Mouse (Mus musculus) forebrain, postnatal 0 days (tissue): ENCODE data around the gene Anp32e. TPM values are rescaled to one million over a fixed set of nuclear protein-coding genes. Genes with fewer than 3 reads are reported as not detected.

Experiments used
- ATAC-seq: fragments of 200-750 bp; cut with Nextera tagmentation; 2 replicates; pipeline ENCODE4 v1.8.0; 2017; ENCODE audit warnings: mild to moderate bottlenecking, moderate library complexity
- DNase-seq: peaks from one replicate; pipeline ENCODE4 v3.0.0-alpha.2; 2015
- H3K27ac ChIP-seq: fragments of 300-500 bp; sonication (generic); 2 replicates; pipeline ENCODE4 v1.5.1; 2014; ENCODE audit warnings: low read depth, mild to moderate bottlenecking, antibody characterized with exemption, low read length, moderate library complexity, mixed read lengths
- H3K27me3 ChIP-seq: fragments of 300-500 bp; sonication (generic); 2 replicates; pipeline ENCODE4 v1.6.1; 2014; ENCODE audit warnings: mild to moderate bottlenecking, low read length, mixed read lengths; ENCODE audit not compliant: insufficient read depth
- H3K36me3 ChIP-seq: fragments of 300-500 bp; sonication (generic); 2 replicates; pipeline ENCODE4 v1.6.1; 2014; ENCODE audit warnings: mild to moderate bottlenecking, moderate library complexity; ENCODE audit not compliant: insufficient read depth
- H3K4me1 ChIP-seq: fragments of 300-500 bp; sonication (generic); 2 replicates; pipeline ENCODE4 v1.6.1; 2014; ENCODE audit warnings: antibody characterized with exemption; ENCODE audit not compliant: insufficient read depth
- H3K4me2 ChIP-seq: fragments of 300-500 bp; sonication (generic); 2 replicates; pipeline ENCODE4 v1.6.1; 2014; ENCODE audit warnings: low read depth, mild to moderate bottlenecking, moderate library complexity
- H3K4me3 ChIP-seq: fragments of 300-500 bp; sonication (generic); 2 replicates; pipeline ENCODE4 v1.5.1; 2014; ENCODE audit warnings: low read depth, low read length, mixed read lengths
- H3K9ac ChIP-seq: fragments of 300-500 bp; sonication (generic); 2 replicates; pipeline ENCODE4 v1.6.1; 2014; ENCODE audit warnings: mild to moderate bottlenecking
- H3K9me3 ChIP-seq: fragments of 300-500 bp; sonication (generic); 2 replicates; pipeline ENCODE4 v1.6.1; 2016; ENCODE audit warnings: low read length
- CTCF ChIP-seq: sonication (generic); IDR thresholded peaks from 2 replicates; pipeline ENCODE4 v1.5.1; 2016; ENCODE audit warnings: antibody characterized with exemption, control low read depth, low read depth
- WGBS: fragments of 180-500 bp; shearing (Covaris S2); extraction: QIAGEN DNeasy Blood & Tissue Kit; methylation state at CpG from one replicate; pipeline ENCODE4 v1.1.7; 2014; 5-methylcytosine and 5-hydroxymethylcytosine counted together
- polyA plus RNA-seq: library from polyadenylated mRNA; unstranded; fragments of >200 nt; fragmentation: Nextera tagmentation; extraction: Ambion mirVana; gene quantifications from 2 replicates; pipeline ENCODE4 v1.2.1, GENCODE M21; 2015
- total RNA-seq: library from RNA; depleted of rRNA; stranded (reverse); fragments of >200 nt; gene quantifications from 2 replicates; pipeline ENCODE4 v1.2.3, GENCODE M21; 2014

Anp32e gene
- total and polyA plus RNA-seq, 2 experiments from 2014 or later: 34.4 to 109 TPM

GRCm38 (mm10) chr3:95987386-95988110 lies 58.5 kb downstream of the Anp32e start:
- no peak for TF ChIP-seq CTCF
- DNase-seq (no peak), ATAC-seq (no peak)
- no peak overlapping the region for H3K9ac ChIP-seq
- H3K4me2 ChIP-seq: no peak overlapping the region
- 0 out of 2 replicates have a peak overlapping the region, but pooled peaks have one; percentile 90 for H3K27ac ChIP-seq
- H3K4me3 ChIP-seq: no peak overlapping the region
- peaks cover 52% of the 10 kb centered on the region for H3K36me3 ChIP-seq
- no peaks in the 10 kb centered on the region for H3K9me3 ChIP-seq
- no peaks in the 10 kb centered on the region for H3K27me3 ChIP-seq
- peaks cover 21% of the 10 kb centered on the region for H3K4me1 ChIP-seq
- WGBS: 71% methylated on average over 6 of the region's 6 CpGs

- no peak for TF ChIP-seq CTCF
- WGBS: 100% methylated on average over 1 of the region's 1 CpGs
- H3K9me3 ChIP-seq: no peaks in the 10 kb centered on the region
- no peak overlapping the region for H3K9ac ChIP-seq
- no peak overlapping the region for H3K4me3 ChIP-seq
- peaks cover 21% of the 10 kb centered on the region for H3K4me1 ChIP-seq
- peaks cover 52% of the 10 kb centered on the region for H3K36me3 ChIP-seq
- no peak overlapping the region for H3K27ac ChIP-seq
- ATAC-seq (no peak), DNase-seq (no peak)
- no peak overlapping the region for H3K4me2 ChIP-seq
- H3K27me3 ChIP-seq: no peaks in the 10 kb centered on the region
Measured at GRCm38 (mm10) chr3:95988138-95988537, 59.1 kb downstream of the Anp32e start.

DNA sequence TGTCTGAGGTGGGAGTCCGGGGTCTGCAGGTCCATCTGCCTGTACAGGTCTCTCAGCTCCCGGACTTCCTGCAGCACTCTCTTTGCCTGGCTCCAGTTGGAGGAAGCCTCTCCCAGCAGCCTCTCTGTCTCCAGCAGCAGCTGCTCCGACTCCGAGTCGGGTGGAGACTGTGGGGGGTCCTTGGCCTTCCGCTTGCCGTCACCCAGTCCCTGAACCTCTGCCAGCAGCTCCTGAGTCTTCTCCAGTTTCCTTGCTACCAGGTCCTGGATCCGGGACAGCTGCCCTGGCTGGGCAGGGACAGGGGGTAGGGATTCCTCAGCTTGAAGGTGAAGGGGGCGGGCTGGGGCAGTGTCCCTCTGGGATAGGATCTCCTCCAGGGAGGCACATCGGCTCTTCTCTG lies 59.9 kb downstream of the Anp32e start:
- Histone ChIP-seq H3K4me1 (peaks cover 28% of the 10 kb centered on the region), H3K9me3 (no peaks in the 10 kb centered on the region), H3K27me3 (no peaks in the 10 kb centered on the region), H3K9ac (no peak overlapping the region), H3K27ac (0 out of 2 replicates have a peak overlapping the region, but pooled peaks have one; percentile 15), H3K4me2 (no peak overlapping the region), H3K36me3 (peaks cover 52% of the 10 kb centered on the region), H3K4me3 (no peak overlapping the region)
- TF ChIP-seq CTCF: no peak
- 39% methylated on average over 10 of the region's 10 CpGs for WGBS
- ATAC-seq: no peak
- DNase-seq: no peak

DNA sequence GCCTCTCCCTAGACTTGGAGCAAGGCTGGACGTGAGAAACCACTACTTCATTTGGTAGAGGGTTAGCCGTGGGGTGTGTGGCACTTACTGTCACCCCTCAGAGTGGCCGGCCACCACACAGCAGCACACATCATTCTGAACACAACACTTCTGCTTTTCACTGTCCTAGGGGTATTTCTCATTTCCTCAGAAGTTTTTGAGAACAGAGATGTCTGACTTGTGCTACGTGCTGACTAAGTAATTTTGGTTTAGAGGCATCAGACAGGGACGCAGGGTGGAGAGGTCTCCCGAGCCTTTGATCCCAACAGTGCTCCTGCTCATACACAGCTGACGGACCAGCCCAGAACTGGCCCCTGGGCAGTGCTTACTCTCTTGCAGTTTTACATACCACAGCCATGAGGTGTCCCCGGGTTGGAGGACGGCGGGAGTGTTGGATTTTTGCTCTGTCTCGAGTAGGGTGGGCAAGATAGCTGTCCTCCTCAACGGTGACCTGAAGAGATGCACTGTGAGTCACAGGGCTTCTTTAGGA lies 61.4 kb downstream of the Anp32e start:
- TF ChIP-seq CTCF: no peak
- DNase-seq (no peak), ATAC-seq (no peak)
- H3K4me3 ChIP-seq: no peak overlapping the region
- 91% methylated on average over 12 of the region's 12 CpGs for WGBS
- H3K9ac ChIP-seq: no peak overlapping the region
- no peaks in the 10 kb centered on the region for H3K9me3 ChIP-seq
- no peak overlapping the region for H3K27ac ChIP-seq
- H3K4me1 ChIP-seq: peaks cover 18% of the 10 kb centered on the region
- H3K27me3 ChIP-seq: no peaks in the 10 kb centered on the region
- H3K4me2 ChIP-seq: no peak overlapping the region
- peaks cover 52% of the 10 kb centered on the region for H3K36me3 ChIP-seq

GRCm38 (mm10) chr3:95992990-95993603 lies 64.1 kb downstream of the Anp32e start:
- H3K4me3 ChIP-seq: peak overlapping the region; percentile 91

GRCm38 (mm10) chr3:95993881-95994280 lies 64.8 kb downstream of the Anp32e start:
- peak overlapping the region; percentile 72 for H3K4me2 ChIP-seq
- 19% methylated on average over 4 of the region's 4 CpGs for WGBS
- H3K4me1 ChIP-seq: peaks cover 17% of the 10 kb centered on the region
- H3K27me3 ChIP-seq: no peaks in the 10 kb centered on the region
- peak overlapping the region; percentile 97 for H3K9ac ChIP-seq
- H3K9me3 ChIP-seq: no peaks in the 10 kb centered on the region
- DNase-seq: no peak
- H3K4me3 ChIP-seq: peak overlapping the region; percentile 91
- TF ChIP-seq CTCF: 0 out of 2 replicates have a peak, but pooled peaks have one; percentile 14
- ATAC-seq: no peak
- H3K27ac ChIP-seq: peak overlapping the region; percentile 62
- peaks cover 35% of the 10 kb centered on the region for H3K36me3 ChIP-seq

More at GRCm38 (mm10) chr3:95992990-95993603, 64.1 kb downstream of the Anp32e start:
- H3K27ac ChIP-seq: peak overlapping the region; percentile 62; the same call in 1 of the 2 replicates
- H3K4me2 ChIP-seq: peak overlapping the region; percentile 72
- H3K9ac ChIP-seq: peak overlapping the region; percentile 97
- peaks cover 43% of the 10 kb centered on the region for H3K36me3 ChIP-seq
- WGBS: 23% methylated on average over 5 of the region's 5 CpGs
- no peaks in the 10 kb centered on the region for H3K27me3 ChIP-seq
- no peak for TF ChIP-seq CTCF
- H3K9me3 ChIP-seq: no peaks in the 10 kb centered on the region
- H3K4me1 ChIP-seq: peaks cover 17% of the 10 kb centered on the region
- DNase-seq (no peak), ATAC-seq (no peak)

DNA sequence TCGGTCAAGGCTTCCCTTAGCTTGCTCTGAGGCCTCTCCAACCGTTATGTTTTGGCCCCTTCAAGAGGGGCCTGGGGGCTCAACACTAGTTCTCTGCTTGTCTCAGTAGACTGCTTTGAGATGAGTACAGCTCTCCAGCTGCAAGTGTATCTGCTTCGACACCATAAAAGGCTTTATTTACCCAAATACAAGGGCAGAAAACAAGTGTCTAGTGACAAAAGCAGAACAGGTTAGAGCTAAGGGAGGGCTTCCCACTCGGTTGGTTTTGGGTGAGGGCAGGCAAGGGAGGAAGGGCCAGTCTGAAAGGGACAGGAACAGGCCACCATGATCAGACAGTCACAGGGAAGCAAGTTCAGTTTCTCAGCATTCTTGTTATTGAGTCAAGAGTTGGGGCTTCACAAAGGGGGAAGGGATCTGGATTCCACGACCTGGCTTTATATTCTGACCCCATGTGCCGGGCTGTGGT lies 65.4 kb downstream of the Anp32e start:
- H3K27me3 ChIP-seq: no peaks in the 10 kb centered on the region
- peak overlapping the region; percentile 97 for H3K9ac ChIP-seq
- peak overlapping the region; percentile 91 for H3K4me3 ChIP-seq
- TF ChIP-seq CTCF: no peak
- H3K4me2 ChIP-seq: peak overlapping the region; percentile 72
- H3K27ac ChIP-seq: peak overlapping the region; percentile 62
- no peaks in the 10 kb centered on the region for H3K9me3 ChIP-seq
- H3K4me1 ChIP-seq: peaks cover 17% of the 10 kb centered on the region
- ATAC-seq: no peak
- no peak for DNase-seq
- WGBS: 2% methylated on average over 6 of the region's 6 CpGs
- peaks cover 30% of the 10 kb centered on the region for H3K36me3 ChIP-seq
